Mouse (Mus musculus) megakaryocyte, adult 5-6 weeks (primary cell): ENCODE measurements around the gene Ctnnd1. TPM values are rescaled to one million over a fixed set of nuclear protein-coding genes. Genes with fewer than 3 reads are reported as not detected.

ENCODE experiments used
- ATAC-seq: 2 replicates; pipeline ENCODE4 v1.8.0; 2016; ENCODE audit warnings: mild to moderate bottlenecking, inconsistent platforms; ENCODE audit not compliant: poor library complexity, severe bottlenecking
- total RNA-seq, 2 experiments: library from RNA; stranded (forward) in 1 of 2; stranded (reverse) in 1 of 2; fragments of 153-499, 151-499 nt in 1 of 2; fragments of 221-1000, 200-1000 nt in 1 of 2; gene quantifications; 2 replicates each; pipeline versions ENCODE4 v1.2.3 to v1.2.4; 2015 to 2017

Ctnnd1 gene
- total RNA-seq, 2 experiments from 2014 or later: 14.8 to 20.9 TPM

DNA sequence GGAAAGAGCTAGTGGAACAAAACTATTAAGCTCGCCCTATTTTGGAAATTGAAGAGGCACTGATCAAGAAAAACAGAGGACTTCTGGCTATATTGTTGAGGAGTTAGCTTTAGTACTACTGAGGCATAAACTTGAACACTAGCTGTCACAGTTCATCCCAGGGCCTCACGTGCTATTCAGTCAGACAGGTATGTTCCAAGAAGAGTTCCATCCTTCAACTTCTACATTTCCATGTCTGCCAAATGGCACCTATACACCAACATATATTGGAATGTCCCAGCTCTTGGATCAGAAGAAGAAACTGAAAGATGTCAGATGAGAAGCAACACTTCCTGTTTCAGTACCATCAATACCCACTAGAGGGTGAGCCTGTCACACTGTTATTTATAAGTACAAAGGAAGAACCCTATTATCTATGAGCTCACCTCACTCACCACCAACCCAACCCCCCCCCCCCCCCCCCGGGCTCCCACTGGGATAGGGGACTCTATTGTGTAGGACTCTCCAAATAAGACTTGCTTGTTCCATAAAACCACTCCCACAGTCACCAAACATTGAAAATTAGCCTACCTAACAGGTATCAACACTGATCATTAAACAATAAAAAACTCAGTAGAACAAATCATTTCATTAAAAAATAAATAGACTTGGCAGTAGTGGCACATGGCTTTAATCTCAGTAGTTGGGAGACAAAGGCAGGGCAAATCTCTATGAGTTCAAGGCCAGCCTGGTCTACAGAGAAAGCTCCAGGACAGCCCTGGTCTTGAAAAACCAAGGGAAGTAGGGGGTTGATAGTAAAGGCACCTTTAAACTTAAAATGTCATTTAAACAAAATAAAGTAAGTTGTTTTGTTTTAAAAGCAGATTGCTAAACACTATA is 32.7 kb downstream of the Ctnnd1 start:
- ATAC-seq: peak; percentile 87

DNA sequence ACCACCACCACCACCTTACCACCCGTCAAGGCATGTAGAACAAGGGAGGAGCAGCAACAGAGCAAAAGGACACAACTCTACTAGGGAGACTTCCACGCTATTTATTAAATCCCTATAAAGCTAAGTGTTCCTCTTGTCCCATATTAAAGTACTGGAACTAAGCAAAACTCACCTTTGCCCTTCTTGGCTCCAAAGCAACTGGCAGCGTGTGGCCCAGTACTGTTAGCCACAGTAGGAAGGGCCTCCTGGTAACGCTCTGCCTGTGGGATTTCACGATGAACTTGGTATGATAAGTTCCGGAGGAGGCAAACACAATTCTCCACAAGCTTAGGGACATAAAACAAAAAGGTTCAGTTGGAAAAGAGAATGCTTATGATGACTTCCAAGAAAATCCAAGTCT is 37.8 kb downstream of the Ctnnd1 start:
- ATAC-seq: no peak

DNA sequence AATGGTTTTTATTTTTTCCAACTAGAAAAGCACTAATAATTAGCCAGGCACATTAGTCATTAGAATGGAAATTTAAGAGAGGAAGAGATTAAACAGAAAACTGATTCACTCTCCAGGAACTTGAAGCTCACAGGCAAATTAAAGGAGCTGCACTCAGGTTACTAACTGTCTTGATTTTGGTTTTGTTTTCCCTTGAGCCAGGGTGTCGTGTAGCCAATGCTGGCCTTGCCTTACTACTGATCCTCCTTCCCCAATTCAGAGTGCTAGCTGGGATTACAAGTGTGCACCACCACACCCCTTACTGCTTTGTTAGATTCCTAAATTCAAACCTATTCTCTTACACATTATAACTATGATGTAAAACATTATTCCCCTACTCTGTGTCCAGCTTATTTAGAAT is 42.7 kb downstream of the Ctnnd1 start:
- no peak for ATAC-seq

DNA sequence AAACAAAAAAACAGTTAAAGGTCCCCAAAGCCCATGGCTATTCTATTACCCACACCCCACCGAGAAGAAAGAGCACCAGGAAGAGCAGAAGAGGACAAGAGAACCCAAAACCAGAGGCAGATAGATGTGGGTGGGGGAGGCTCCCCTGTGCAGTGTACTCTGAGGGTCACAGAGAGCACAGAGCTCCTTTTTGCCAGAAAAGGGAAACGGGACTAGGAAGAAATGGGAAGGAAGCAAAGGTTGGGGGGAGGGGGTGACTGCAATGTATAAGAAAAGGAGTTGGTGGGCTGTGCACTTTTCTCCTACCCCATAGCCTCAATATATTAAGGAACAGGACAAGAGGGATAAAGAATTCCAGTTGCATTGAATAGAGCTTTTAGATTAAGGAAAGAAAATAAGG is 49.6 kb downstream of the Ctnnd1 start:
- no peak for ATAC-seq

DNA sequence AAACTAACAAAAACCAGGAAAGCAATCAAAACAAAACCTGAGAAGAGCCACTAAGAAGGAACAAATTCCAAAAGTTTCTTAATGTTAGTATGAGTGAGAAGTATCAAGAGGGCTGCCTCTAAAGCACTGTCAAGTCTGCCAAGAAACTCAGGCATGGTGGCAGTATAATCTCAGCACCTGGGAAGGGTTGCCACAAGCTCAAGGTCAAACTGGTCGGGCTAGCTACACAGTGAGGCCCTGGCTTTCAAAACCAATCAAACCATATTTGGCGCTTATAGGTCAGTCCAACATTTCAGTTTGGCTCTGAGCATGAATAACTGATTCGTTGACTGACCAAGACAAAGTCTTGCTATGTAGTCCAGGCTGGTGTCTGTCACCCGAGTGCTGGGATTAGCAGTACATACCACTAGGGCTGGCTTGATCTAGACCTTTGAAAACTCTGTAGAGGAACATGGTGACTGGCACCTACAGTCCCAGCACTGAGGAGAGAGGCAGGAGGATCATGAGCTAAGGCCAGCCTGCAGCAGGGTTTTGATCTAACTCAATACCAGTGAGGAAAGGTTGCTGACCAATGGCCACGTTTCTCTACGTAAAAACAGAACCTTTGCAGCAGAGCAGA is 51.2 kb downstream of the Ctnnd1 start:
- no peak for ATAC-seq

DNA sequence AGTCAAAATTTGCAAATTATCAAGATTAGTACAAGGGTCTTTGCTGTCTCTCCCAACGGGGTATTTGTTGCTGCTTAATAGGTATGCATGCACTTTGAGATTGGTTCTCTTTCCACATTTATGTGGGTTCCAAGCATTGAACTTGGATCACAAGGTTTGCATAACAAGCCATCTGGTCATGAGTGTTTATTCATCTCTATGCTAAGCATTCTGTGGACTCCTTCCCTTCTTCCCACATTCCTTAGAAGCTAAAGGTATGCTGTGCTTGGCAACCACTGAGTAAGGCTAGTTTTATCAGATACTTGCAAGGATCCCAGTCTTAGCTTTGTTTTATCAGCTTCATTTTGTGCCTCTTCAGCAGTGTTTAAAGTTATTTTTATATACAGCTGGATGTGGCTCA is 53.4 kb downstream of the Ctnnd1 start:
- ATAC-seq: no peak

DNA sequence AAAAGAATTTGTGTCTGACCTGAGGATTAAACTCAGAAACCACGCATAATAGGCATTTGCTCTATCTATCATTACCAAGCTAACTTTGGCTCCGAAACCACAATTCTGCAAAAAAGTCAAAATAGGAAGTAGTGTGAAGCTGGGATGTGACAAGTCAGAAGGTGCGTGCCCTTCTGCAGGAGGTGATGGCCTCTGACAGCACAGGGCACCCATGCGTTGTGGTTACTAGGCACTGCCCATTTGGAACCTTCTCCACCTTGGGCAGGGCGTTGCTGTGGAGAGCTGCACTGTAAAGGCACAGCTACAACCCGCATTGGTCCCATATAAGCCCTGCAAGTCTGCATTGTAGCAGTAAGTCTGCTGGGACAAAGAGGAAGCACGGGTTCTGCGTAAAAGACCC is 57.8 kb downstream of the Ctnnd1 start:
- peak; percentile 81 for ATAC-seq

DNA sequence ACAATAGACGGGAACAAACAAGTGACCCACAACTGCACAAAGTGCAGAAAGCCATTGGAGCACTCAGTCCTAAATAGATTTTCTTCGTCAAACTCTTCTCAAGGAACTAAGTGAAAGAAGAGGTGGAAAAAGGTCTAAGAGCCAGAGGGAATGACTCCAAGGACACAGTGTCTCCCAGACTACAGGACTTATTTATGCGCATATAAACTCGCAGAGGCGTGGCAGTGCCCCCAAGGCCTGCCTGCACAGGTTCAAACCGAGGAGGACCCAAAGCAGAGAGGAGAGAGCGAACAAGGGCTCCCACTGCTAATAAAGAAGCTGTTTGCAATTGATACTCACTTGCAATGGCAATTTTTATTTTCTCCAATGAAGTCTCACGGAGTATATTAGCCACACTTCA is 64.9 kb downstream of the Ctnnd1 start:
- ATAC-seq: no peak

DNA sequence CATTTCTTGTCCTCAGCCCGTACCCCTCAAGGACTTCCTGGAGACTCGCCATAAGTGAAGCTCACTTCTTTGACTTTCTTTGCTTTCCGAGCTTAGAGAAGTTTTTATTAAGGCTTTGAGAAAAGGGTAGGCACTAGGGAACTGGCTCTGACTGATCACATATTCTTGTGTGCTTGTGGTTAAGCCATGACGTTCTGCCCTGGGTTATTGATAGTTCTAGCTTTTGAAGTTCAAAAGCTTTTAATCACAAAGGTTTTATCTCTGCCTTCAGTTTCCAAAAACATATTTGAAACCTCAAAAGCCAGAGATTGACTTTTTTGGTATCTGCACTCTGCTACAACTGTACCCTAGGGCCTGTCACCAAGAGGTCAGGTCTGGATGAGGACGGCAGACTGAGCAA is 68.3 kb downstream of the Ctnnd1 start:
- no peak for ATAC-seq

DNA sequence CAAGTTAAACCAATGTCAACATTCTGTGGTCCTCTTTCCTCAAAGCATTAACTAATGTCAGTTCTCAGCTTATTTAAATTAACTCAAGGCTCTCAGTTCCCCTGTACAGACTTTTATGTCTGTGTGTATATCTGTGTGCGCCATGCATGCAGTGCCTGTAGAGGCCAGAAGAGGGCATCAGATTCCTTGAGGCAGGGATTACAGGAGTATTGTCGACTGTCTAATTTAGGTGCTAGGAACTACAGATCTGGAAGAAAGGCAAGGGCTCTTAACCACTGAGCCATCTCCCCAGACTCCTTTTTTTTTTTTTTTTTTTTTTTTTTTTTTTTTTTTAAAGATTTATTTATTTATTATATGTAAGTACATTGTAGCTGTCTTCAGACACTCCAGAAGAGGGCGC is 69.4 kb downstream of the Ctnnd1 start:
- ATAC-seq: 0 out of 2 replicates have a peak, but pooled peaks have one; percentile 30

DNA sequence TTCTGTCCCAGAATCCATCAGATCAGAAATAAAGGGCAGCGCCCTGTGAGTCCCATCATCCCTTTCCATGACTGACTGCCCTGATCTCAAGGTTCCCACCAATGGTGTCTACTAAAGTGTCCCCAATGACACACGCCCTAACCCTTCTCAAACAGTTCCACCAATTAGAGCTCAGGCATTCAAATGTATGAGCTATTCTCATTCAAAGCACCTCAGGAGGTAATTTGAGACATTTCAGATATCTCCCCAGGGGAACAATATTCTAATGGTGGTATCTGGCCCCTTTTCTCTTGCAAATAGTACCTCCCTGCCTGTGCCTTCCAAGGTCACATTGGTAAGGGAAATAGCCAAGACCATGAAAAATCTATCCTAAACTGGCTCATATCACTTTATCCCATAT is 71.3 kb downstream of the Ctnnd1 start:
- ATAC-seq: no peak

DNA sequence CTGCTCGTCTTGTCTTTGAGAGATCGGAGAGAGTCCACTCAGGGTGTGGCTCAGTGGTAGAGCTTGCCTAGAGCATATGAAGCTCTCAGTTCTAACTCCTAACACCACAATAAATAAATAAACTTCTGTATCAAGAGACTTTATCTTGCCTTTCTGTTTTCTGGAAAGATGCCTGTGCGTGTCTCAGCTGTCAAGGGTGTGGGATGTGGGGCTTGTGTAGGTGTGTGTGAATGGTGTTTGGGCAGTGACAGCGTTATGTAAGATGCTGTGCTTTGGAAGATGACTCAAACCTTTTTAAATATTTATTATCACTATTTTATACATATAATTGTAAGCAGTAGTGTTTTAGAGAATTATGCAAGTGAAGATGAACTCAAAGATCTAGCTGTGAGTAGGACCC is 76.4 kb downstream of the Ctnnd1 start:
- no peak for ATAC-seq

DNA sequence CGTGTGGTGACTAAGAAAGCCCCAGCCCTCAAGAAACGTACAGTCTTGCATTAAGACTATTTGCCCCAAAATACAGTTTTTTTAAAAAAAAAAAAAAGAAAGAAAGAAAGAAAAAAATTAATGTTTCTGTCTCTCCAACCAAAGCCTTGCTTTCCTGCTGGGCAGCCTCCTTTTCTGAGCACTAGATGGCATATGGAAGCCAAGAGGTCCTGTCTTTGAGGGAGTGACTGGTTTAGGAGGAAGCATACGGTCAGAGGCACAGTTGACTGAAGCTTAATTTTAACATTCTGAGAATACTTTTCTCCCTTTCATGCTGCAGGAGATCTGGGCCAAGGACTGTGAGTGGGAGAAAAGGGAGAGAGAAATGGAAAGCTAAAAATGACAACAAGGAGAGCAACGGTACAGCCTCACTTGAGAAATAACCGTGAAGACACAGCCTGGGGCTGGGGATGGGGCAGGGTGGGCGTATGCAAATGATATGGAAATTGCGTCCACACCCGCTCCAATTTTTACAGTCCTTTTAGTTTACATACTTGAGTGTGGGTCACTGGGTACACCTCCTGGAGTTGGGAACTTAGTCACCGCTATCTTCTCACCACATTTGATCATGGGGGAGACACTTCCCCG is 93.6 kb downstream of the Ctnnd1 start:
- ATAC-seq: no peak

DNA sequence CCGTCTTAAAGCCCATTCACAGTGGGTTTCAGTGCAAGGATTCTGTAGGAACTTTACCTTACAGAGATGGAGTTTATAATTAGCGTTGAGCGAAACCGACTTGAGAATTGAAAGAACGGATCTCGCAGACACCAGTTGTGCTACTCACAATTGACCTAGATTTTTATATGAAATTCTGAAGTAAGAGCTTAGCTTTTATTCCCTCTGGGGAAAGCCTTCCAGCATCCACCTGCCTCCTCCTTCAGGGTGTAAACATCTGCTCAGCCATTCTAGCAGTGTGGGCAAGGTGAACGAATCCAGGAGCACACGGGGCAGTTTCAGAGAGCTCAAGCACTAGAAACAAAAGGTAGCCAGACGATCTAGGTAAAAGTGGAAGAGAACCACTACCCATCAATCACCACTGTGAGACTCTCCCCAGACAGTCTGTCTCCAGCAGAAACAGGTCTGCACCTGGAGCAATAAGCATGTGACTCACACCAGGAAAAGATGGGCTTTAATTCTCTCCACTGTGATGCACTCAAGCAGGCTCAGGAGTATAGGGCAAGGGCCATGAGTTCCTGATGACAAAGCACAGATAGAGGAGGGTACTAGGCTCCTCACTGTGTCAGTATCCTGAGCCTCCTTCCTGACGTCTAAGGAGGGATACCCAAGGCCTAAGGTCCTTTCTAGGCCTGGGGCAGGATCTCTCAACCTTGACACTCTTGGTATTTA is 99.0 kb downstream of the Ctnnd1 start:
- no peak for ATAC-seq

Other genes with a start within 250 kb of the Ctnnd1 start
- 17.8 and 25.6 TPM in 2 replicates for gene Calcrl, start 225.4 kb downstream of the Ctnnd1 start, total RNA-seq (2015)
- gene Calcrl, start 225.4 kb downstream of the Ctnnd1 start, total RNA-seq (2017): 49.4 and 66.0 TPM in 2 replicates
- 7.0 and 8.3 TPM in 2 replicates for gene Tfpi, start 174.0 kb downstream of the Ctnnd1 start, total RNA-seq (2015)
- gene Tfpi, start 174.0 kb downstream of the Ctnnd1 start, total RNA-seq (2017): 7.5 and 8.4 TPM in 2 replicates
- gene Btbd18, start 8.3 kb upstream of the Ctnnd1 start, total RNA-seq (2015): 0.07 TPM in 1 of 2 replicates, not detected in the other
- gene Btbd18, start 8.3 kb upstream of the Ctnnd1 start, total RNA-seq (2017): not detected in 2 replicates
- 126 and 155 TPM in 2 replicates for gene Selenoh, start 20.0 kb upstream of the Ctnnd1 start, total RNA-seq (2015)
- gene Selenoh, start 20.0 kb upstream of the Ctnnd1 start, total RNA-seq (2017): 76.2 and 102 TPM in 2 replicates
- gene Gm28635, start 27.3 kb upstream of the Ctnnd1 start, total RNA-seq (2015): not detected in 2 replicates
- not detected in 2 replicates for gene Gm28635, start 27.3 kb upstream of the Ctnnd1 start, total RNA-seq (2017)
- 22.4 and 24.5 TPM in 2 replicates for gene Med19, start 27.6 kb upstream of the Ctnnd1 start, total RNA-seq (2015)
- gene Med19, start 27.6 kb upstream of the Ctnnd1 start, total RNA-seq (2017): 16.1 and 20.2 TPM in 2 replicates
- gene Tmx2, start 28.4 kb upstream of the Ctnnd1 start, total RNA-seq (2015): 42.4 and 49.0 TPM in 2 replicates
- gene Tmx2, start 28.4 kb upstream of the Ctnnd1 start, total RNA-seq (2017): 29.4 and 38.5 TPM in 2 replicates
- gene Zdhhc5, start 64.4 kb upstream of the Ctnnd1 start, total RNA-seq (2015): 39.8 and 42.7 TPM in 2 replicates
- 32.6 and 37.9 TPM in 2 replicates for gene Zdhhc5, start 64.4 kb upstream of the Ctnnd1 start, total RNA-seq (2017)
- 33.1 and 34.5 TPM in 2 replicates for gene Clp1, start 76.6 kb upstream of the Ctnnd1 start, total RNA-seq (2015)
- 33.1 and 36.2 TPM in 2 replicates for gene Clp1, start 76.6 kb upstream of the Ctnnd1 start, total RNA-seq (2017)
- 0.16 and 0.82 TPM in 2 replicates for gene Ypel4, start 83.3 kb upstream of the Ctnnd1 start, total RNA-seq (2015)
- gene Ypel4, start 83.3 kb upstream of the Ctnnd1 start, total RNA-seq (2017): 0.40 and 0.69 TPM in 2 replicates
- gene Gm19426, start 92.9 kb upstream of the Ctnnd1 start, total RNA-seq (2015): not detected in 2 replicates
- not detected in 2 replicates for gene Gm19426, start 92.9 kb upstream of the Ctnnd1 start, total RNA-seq (2017)
- 1.5 and 2.1 TPM in 2 replicates for gene Serping1, start 124.7 kb upstream of the Ctnnd1 start, total RNA-seq (2015)
- 0.94 and 2.2 TPM in 2 replicates for gene Serping1, start 124.7 kb upstream of the Ctnnd1 start, total RNA-seq (2017)
- gene Ube2l6, start 148.1 kb upstream of the Ctnnd1 start, total RNA-seq (2015): 23.7 and 27.7 TPM in 2 replicates
- gene Ube2l6, start 148.1 kb upstream of the Ctnnd1 start, total RNA-seq (2017): 25.2 and 31.5 TPM in 2 replicates
- gene Smtnl1, start 171.9 kb upstream of the Ctnnd1 start, total RNA-seq (2015): not detected in 2 replicates
- not detected in 2 replicates for gene Smtnl1, start 171.9 kb upstream of the Ctnnd1 start, total RNA-seq (2017)
- 17.7 and 18.6 TPM in 2 replicates for gene Timm10, start 176.2 kb upstream of the Ctnnd1 start, total RNA-seq (2015)
- gene Timm10, start 176.2 kb upstream of the Ctnnd1 start, total RNA-seq (2017): 14.2 and 19.8 TPM in 2 replicates
- 3.7 and 5.2 TPM in 2 replicates for gene Slc43a1, start 188.1 kb upstream of the Ctnnd1 start, total RNA-seq (2015)
- gene Slc43a1, start 188.1 kb upstream of the Ctnnd1 start, total RNA-seq (2017): 1.6 and 3.1 TPM in 2 replicates
- gene Rtn4rl2, start 235.9 kb upstream of the Ctnnd1 start, total RNA-seq (2015): not detected in 2 replicates
- gene Rtn4rl2, start 235.9 kb upstream of the Ctnnd1 start, total RNA-seq (2017): not detected in 2 replicates